Mouse (Mus musculus): ENCODE measurements around the gene Nadk. TPM values are rescaled to one million over a fixed set of nuclear protein-coding genes. Genes with fewer than 3 reads are reported as not detected.

Gene Nadk
- total and polyA plus RNA-seq, 3 experiments: 162 to 204 (median 199) TPM

- no peak overlapping the region for H3K4me3 ChIP-seq (replicated peaks in 1 of 3; ENCODE audit: low read depth in 2 of 3, low read length in 2 of 3, poor library complexity in 1 of 3)
- H3K4me1 ChIP-seq (ENCODE audit: control insufficient read depth in 1 of 2, insufficient read depth in 2 of 2): peaks cover 0 to 9% of the 10 kb centered on the region in 2 experiments; a peak in 1 of 4 replicates
- H3K27me3 ChIP-seq (replicated peaks): no peaks in the 10 kb centered on the region
- peaks cover 76% of the 10 kb centered on the region for H3K79me2 ChIP-seq (replicated peaks; ENCODE audit: control insufficient read depth, extremely low read depth, insufficient read depth, poor library complexity, severe bottlenecking)
- H3K36me3 ChIP-seq (replicated peaks in 1 of 2; ENCODE audit: control insufficient read depth in 1 of 2, insufficient read depth in 1 of 2, low read length in 1 of 2): peaks cover 45 to 83% of the 10 kb centered on the region in 2 experiments
- dilution Hi-C loops (cut with MboI; ENCODE audit: extremely low pct_ligation_motif_present, extremely low pct_unique_long_range_greater_than_20kb, low sequenced_read_pairs) (no loop called here), in situ Hi-C loops (cut with MboI; ENCODE audit: low pct_ligation_motif_present, low pct_unique_long_range_greater_than_20kb, low sequenced_read_pairs) (no loop called here)
- H3K27ac ChIP-seq (ENCODE audit: insufficient read depth, low read depth): no peak overlapping the region
- no peak for DNase-seq (ENCODE audit: extremely low read depth)
- H3K9ac ChIP-seq (ENCODE audit: insufficient read depth, low read depth): no peak overlapping the region
- TF ChIP-seq BHLHE40 (IDR thresholded peaks at IDR 0.05; ENCODE audit: low read depth, low read length): no peak
- no peak for TF ChIP-seq MAFK (IDR thresholded peaks at IDR 0.05; ENCODE audit: insufficient replicate concordance, low read length)
- TF ChIP-seq MXI1 (IDR thresholded peaks at IDR 0.05; ENCODE audit: low read depth, low read length): no peak
- TF ChIP-seq SIN3A (IDR thresholded peaks at IDR 0.05; ENCODE audit: low read length): no peak
- no peak for TF ChIP-seq ELF1 (IDR thresholded peaks at IDR 0.05; ENCODE audit: low read depth, low read length)
- TF ChIP-seq MAZ (IDR thresholded peaks at IDR 0.05; ENCODE audit: low read depth, low read length): no peak
- no peak for TF ChIP-seq NELFE (IDR thresholded peaks at IDR 0.05; ENCODE audit: low read depth, low read length)
- no peak for TF ChIP-seq IRF4 (IDR thresholded peaks at IDR 0.05; ENCODE audit: low read depth, low read length)
- TF ChIP-seq ZNF384 (IDR thresholded peaks at IDR 0.05; ENCODE audit: low read depth, low read length): no peak
- no peak for TF ChIP-seq KAT2A (IDR thresholded peaks at IDR 0.05; ENCODE audit: insufficient replicate concordance, low read length)
- TF ChIP-seq SMC3 (IDR thresholded peaks at IDR 0.05; ENCODE audit: low read depth, low read length): no peak
- TF ChIP-seq MYC (IDR thresholded peaks at IDR 0.05; ENCODE audit: low read depth, low read length): no peak
- TF ChIP-seq GABPA (IDR thresholded peaks at IDR 0.05; ENCODE audit: insufficient replicate concordance, low read depth, low read length): no peak
- no peak for TF ChIP-seq POLR2A (IDR thresholded peaks at IDR 0.05; ENCODE audit: low read depth, low read length)
- TF ChIP-seq JUND (conservative IDR thresholded peaks at IDR 0.05; ENCODE audit: low read depth, low read length): no peak
- TF ChIP-seq ZKSCAN1 (IDR thresholded peaks at IDR 0.05; ENCODE audit: borderline replicate concordance, low read depth, low read length): no peak
- TF ChIP-seq E2F4 (IDR thresholded peaks at IDR 0.05; ENCODE audit: insufficient replicate concordance, low read depth, low read length): no peak
- TF ChIP-seq USF1 (IDR thresholded peaks at IDR 0.05; ENCODE audit: low read depth, low read length): no peak
- TF ChIP-seq USF2 (conservative IDR thresholded peaks at IDR 0.05; ENCODE audit: low read depth, low read length): no peak
- no peak for TF ChIP-seq JUN (IDR thresholded peaks at IDR 0.05; ENCODE audit: insufficient read depth, low read depth, low read length)
- H3K9me3 ChIP-seq (replicated peaks; ENCODE audit: low read length): no peaks in the 10 kb centered on the region
- H3K4me2 ChIP-seq (ENCODE audit: insufficient read depth, low read depth, poor library complexity, severe bottlenecking): no peak overlapping the region
Observed at GRCm38 (mm10) chr4:155529294-155529693, 32.9 kb upstream of the Nadk start.

- peak overlapping the region; percentile 55 for H3K4me2 ChIP-seq (ENCODE audit: insufficient read depth, low read depth, poor library complexity, severe bottlenecking)
- peak overlapping the region; percentile 27; the same call in 1 of the 2 replicates for H3K9ac ChIP-seq (ENCODE audit: insufficient read depth, low read depth)
- H3K36me3 ChIP-seq (replicated peaks in 1 of 2; ENCODE audit: control insufficient read depth in 1 of 2, insufficient read depth in 1 of 2, low read length in 1 of 2): peaks cover 53 to 65% of the 10 kb centered on the region in 2 experiments
- dilution Hi-C loops (cut with MboI; ENCODE audit: extremely low pct_ligation_motif_present, extremely low pct_unique_long_range_greater_than_20kb, low sequenced_read_pairs) (no loop called here), in situ Hi-C loops (cut with MboI; ENCODE audit: low pct_ligation_motif_present, low pct_unique_long_range_greater_than_20kb, low sequenced_read_pairs) (no loop called here)
- no peaks in the 10 kb centered on the region for H3K27me3 ChIP-seq (replicated peaks)
- peaks cover 17% of the 10 kb centered on the region for H3K79me2 ChIP-seq (replicated peaks; ENCODE audit: control insufficient read depth, extremely low read depth, insufficient read depth, poor library complexity, severe bottlenecking)
- peak; percentile 95 for TF ChIP-seq ZNF384 (IDR thresholded peaks at IDR 0.05; ENCODE audit: low read depth, low read length)
- TF ChIP-seq EP300 (IDR thresholded peaks at IDR 0.05; ENCODE audit: low read length): peak; percentile 55
- TF ChIP-seq POLR2A (IDR thresholded peaks at IDR 0.05; ENCODE audit: low read depth, low read length): no peak
- no peak for TF ChIP-seq MAFK (IDR thresholded peaks at IDR 0.05; ENCODE audit: insufficient replicate concordance, low read length)
- TF ChIP-seq NRF1 (IDR thresholded peaks at IDR 0.05; ENCODE audit: low read depth, low read length): peak; percentile 75
- TF ChIP-seq RCOR1 (conservative IDR thresholded peaks at IDR 0.05; ENCODE audit: low read depth, low read length): no peak
- peak; percentile 92 for TF ChIP-seq MEF2A (IDR thresholded peaks at IDR 0.05; ENCODE audit: borderline replicate concordance, low read depth, low read length)
- no peak for TF ChIP-seq IRF4 (IDR thresholded peaks at IDR 0.05; ENCODE audit: low read depth, low read length)
- TF ChIP-seq SIN3A (IDR thresholded peaks at IDR 0.05; ENCODE audit: low read length): peak; percentile 49; the same call in 1 of the 2 replicates
- TF ChIP-seq USF2 (conservative IDR thresholded peaks at IDR 0.05; ENCODE audit: low read depth, low read length): no peak
- TF ChIP-seq PAX5 (IDR thresholded peaks at IDR 0.05; ENCODE audit: low read length): no peak
- no peak for TF ChIP-seq NELFE (IDR thresholded peaks at IDR 0.05; ENCODE audit: low read depth, low read length)
- TF ChIP-seq TCF12 (IDR thresholded peaks at IDR 0.05; ENCODE audit: low read depth, low read length): peak; percentile 47; the same call in 1 of the 2 replicates
- TF ChIP-seq POLR2AphosphoS2 (IDR thresholded peaks at IDR 0.05; ENCODE audit: low read depth, low read length): 0 out of 2 replicates have a peak, but pooled peaks have one; percentile 35
- no peak for TF ChIP-seq ZMIZ1 (IDR thresholded peaks at IDR 0.05; ENCODE audit: low read depth, low read length)
- TF ChIP-seq BHLHE40 (IDR thresholded peaks at IDR 0.05; ENCODE audit: low read depth, low read length): peak; percentile 71
- no peak for TF ChIP-seq MAX (IDR thresholded peaks at IDR 0.05; ENCODE audit: low read length)
- peak; percentile 38; the same call in 1 of the 2 replicates for TF ChIP-seq MXI1 (IDR thresholded peaks at IDR 0.05; ENCODE audit: low read depth, low read length)
- peak; percentile 77 for TF ChIP-seq ETS1 (conservative IDR thresholded peaks at IDR 0.05; ENCODE audit: low read depth, low read length)
- H3K4me3 ChIP-seq (replicated peaks in 1 of 3; ENCODE audit: low read depth in 2 of 3, low read length in 2 of 3, poor library complexity in 1 of 3): no peak overlapping the region
- peaks cover 11 to 38% of the 10 kb centered on the region in 2 experiments for H3K4me1 ChIP-seq (ENCODE audit: control insufficient read depth in 1 of 2, insufficient read depth in 2 of 2)
- H3K27ac ChIP-seq (ENCODE audit: insufficient read depth, low read depth): peak overlapping the region; percentile 65
- no peaks in the 10 kb centered on the region for H3K9me3 ChIP-seq (replicated peaks; ENCODE audit: low read length)
- DNase-seq (ENCODE audit: extremely low read depth): peak; percentile 85
Observed at GRCm38 (mm10) chr4:155549993-155550392, 12.2 kb upstream of the Nadk start.
